Mouse (Mus musculus) CH12.LX (cell line): ENCODE results near the gene Csnk2a2. TPM values are rescaled to one million over a fixed set of nuclear protein-coding genes. Genes with fewer than 3 reads are reported as not detected.

Source experiments
- DNase-seq: peaks from one replicate; pipeline ENCODE4 v3.0.0-alpha.2; 2013; ENCODE audit errors: extremely low read depth
- H3K27ac ChIP-seq: 2 replicates; pipeline ENCODE4 v1.5.1; 2012; ENCODE audit warnings: low read depth, mild to moderate bottlenecking, control low read depth, moderate library complexity; ENCODE audit not compliant: insufficient read depth
- H3K27me3 ChIP-seq: replicated peaks from 2 replicates; pipeline ENCODE3; 2012; ENCODE audit warnings: inconsistent platforms
- H3K36me3 ChIP-seq, 2 experiments: replicated peaks in 1 of 2; 2 replicates each; pipeline versions ENCODE3 to v1.6.1; 2012; ENCODE audit warnings: inconsistent platforms in 1 of 2, low read length in 1 of 2, mild to moderate bottlenecking in 1 of 2, mixed read lengths in 1 of 2, moderate library complexity in 1 of 2; ENCODE audit not compliant: control insufficient read depth in 1 of 2, insufficient read depth in 1 of 2
- H3K4me1 ChIP-seq, 2 experiments: 2 replicates each; pipeline ENCODE4 v1.6.1; 2012; ENCODE audit warnings: inconsistent platforms in 1 of 2, moderate library complexity in 1 of 2; ENCODE audit not compliant: insufficient read depth in 2 of 2, control insufficient read depth in 1 of 2
- H3K4me2 ChIP-seq: 2 replicates; pipeline ENCODE4 v1.6.1; 2012; ENCODE audit warnings: low read depth, mild to moderate bottlenecking, control low read depth; ENCODE audit not compliant: poor library complexity, insufficient read depth, severe bottlenecking
- H3K4me3 ChIP-seq, 3 experiments: fragments of 150-350 bp in 1 of 3; sonication (generic) in 1 of 3; replicated peaks in 1 of 3; 2 replicates each; pipeline versions ENCODE3 to v1.5.1; 2011 to 2012; ENCODE audit warnings: low read depth in 2 of 3, low read length in 2 of 3, mild to moderate bottlenecking in 2 of 3, moderate library complexity in 2 of 3, control low read depth in 1 of 3, improper control_type of control experiment in 1 of 3, inconsistent platforms in 1 of 3, mixed read lengths in 1 of 3; ENCODE audit not compliant: poor library complexity in 1 of 3
- H3K79me2 ChIP-seq: replicated peaks from 2 replicates; pipeline ENCODE4 v1.6.1; 2012; ENCODE audit warnings: mild to moderate bottlenecking, moderate library complexity; ENCODE audit not compliant: control insufficient read depth, poor library complexity, insufficient read depth, severe bottlenecking; ENCODE audit errors: extremely low read depth
- H3K9ac ChIP-seq: 2 replicates; pipeline ENCODE4 v1.6.1; 2012; ENCODE audit warnings: low read depth, mild to moderate bottlenecking, control low read depth, moderate library complexity; ENCODE audit not compliant: insufficient read depth
- H3K9me3 ChIP-seq: replicated peaks from 2 replicates; pipeline ENCODE3; 2012; ENCODE audit warnings: low read length, inconsistent platforms, mixed read lengths
- CHD1 ChIP-seq: IDR thresholded peaks from 2 replicates; pipeline ENCODE4 v1.6.1; 2012; ENCODE audit warnings: low read depth, low read length, improper control_type of control experiment, inconsistent platforms
- CHD2 ChIP-seq: IDR thresholded peaks from 2 replicates; pipeline ENCODE4 v1.6.1; 2011; ENCODE audit warnings: low read length, improper control_type of control experiment
- CTCF ChIP-seq, 2 experiments: IDR thresholded peaks in 1 of 2; conservative IDR thresholded peaks in 1 of 2; 2 replicates each; pipeline ENCODE4 v1.5.1; 2011 to 2012; ENCODE audit warnings: low read depth in 2 of 2, low read length in 2 of 2, improper control_type of control experiment in 1 of 2, inconsistent platforms in 1 of 2, mild to moderate bottlenecking in 1 of 2, moderate library complexity in 1 of 2
- IRF4 ChIP-seq: IDR thresholded peaks from 2 replicates; pipeline ENCODE4 v1.6.1; 2014; ENCODE audit warnings: low read depth, mild to moderate bottlenecking, inconsistent platforms, low read length, improper control_type of control experiment
- JUN ChIP-seq: IDR thresholded peaks from 2 replicates; pipeline ENCODE4 v1.6.1; 2011; ENCODE audit warnings: low read depth, mild to moderate bottlenecking, low read length, improper control_type of control experiment, moderate library complexity; ENCODE audit not compliant: insufficient read depth
- JUND ChIP-seq: conservative IDR thresholded peaks from 2 replicates; pipeline ENCODE4 v1.6.1; 2011; ENCODE audit warnings: low read depth, low read length, improper control_type of control experiment
- MAFK ChIP-seq: IDR thresholded peaks from 2 replicates; pipeline ENCODE4 v1.6.1; 2011; ENCODE audit warnings: low read length, improper control_type of control experiment; ENCODE audit not compliant: insufficient replicate concordance
- MEF2A ChIP-seq: IDR thresholded peaks from 2 replicates; pipeline ENCODE4 v1.6.1; 2014; ENCODE audit warnings: low read depth, mild to moderate bottlenecking, inconsistent platforms, low read length, improper control_type of control experiment, borderline replicate concordance
- MXI1 ChIP-seq: IDR thresholded peaks from 2 replicates; pipeline ENCODE4 v1.6.1; 2011; ENCODE audit warnings: mild to moderate bottlenecking, low read depth, low read length, improper control_type of control experiment
- MYC ChIP-seq: IDR thresholded peaks from 2 replicates; pipeline ENCODE4 v1.6.1; 2011; ENCODE audit warnings: low read depth, mild to moderate bottlenecking, improper control_type of control experiment, low read length
- NRF1 ChIP-seq: IDR thresholded peaks from 2 replicates; pipeline ENCODE4 v1.6.1; 2014; ENCODE audit warnings: low read depth, mild to moderate bottlenecking, inconsistent platforms, low read length, improper control_type of control experiment, moderate library complexity
- POLR2AphosphoS2 ChIP-seq: IDR thresholded peaks from 2 replicates; pipeline ENCODE4 v1.6.1; 2011; ENCODE audit warnings: low read depth, low read length, improper control_type of control experiment
- RCOR1 ChIP-seq: conservative IDR thresholded peaks from 2 replicates; pipeline ENCODE4 v1.6.1; 2012; ENCODE audit warnings: low read depth, mild to moderate bottlenecking, inconsistent platforms, low read length, improper control_type of control experiment
- SIN3A ChIP-seq: IDR thresholded peaks from 2 replicates; pipeline ENCODE4 v1.6.1; 2012; ENCODE audit warnings: low read length, improper control_type of control experiment, inconsistent platforms
- SMC3 ChIP-seq: IDR thresholded peaks from 2 replicates; pipeline ENCODE4 v1.6.1; 2011; ENCODE audit warnings: low read depth, low read length, improper control_type of control experiment
- TBP ChIP-seq: conservative IDR thresholded peaks from 2 replicates; pipeline ENCODE4 v1.6.1; 2011; ENCODE audit warnings: low read depth, low read length, improper control_type of control experiment
- TCF12 ChIP-seq: IDR thresholded peaks from 2 replicates; pipeline ENCODE4 v1.6.1; 2014; ENCODE audit warnings: low read depth, mild to moderate bottlenecking, inconsistent platforms, low read length, improper control_type of control experiment
- UBTF ChIP-seq: IDR thresholded peaks from 2 replicates; pipeline ENCODE4 v1.6.1; 2012; ENCODE audit warnings: low read depth, mild to moderate bottlenecking, inconsistent platforms, low read length, improper control_type of control experiment, moderate library complexity
- ZMIZ1 ChIP-seq: IDR thresholded peaks from 2 replicates; pipeline ENCODE4 v1.6.1; 2012; ENCODE audit warnings: low read depth, mild to moderate bottlenecking, inconsistent platforms, low read length, improper control_type of control experiment
- ZNF384 ChIP-seq: IDR thresholded peaks from 2 replicates; pipeline ENCODE4 v1.6.1; 2012; ENCODE audit warnings: low read depth, low read length, improper control_type of control experiment, inconsistent platforms
- dilution Hi-C: fragments of 300-500 bp; cut with MboI; formaldehyde crosslinking; loops from 2 replicates; pipeline ENCODE4 v1.14.3; 2020; ENCODE audit warnings: low sequenced_read_pairs; ENCODE audit not compliant: extremely low pct_unique_long_range_greater_than_20kb, extremely low pct_ligation_motif_present
- in situ Hi-C: fragments of 300-500 bp; cut with MboI; formaldehyde crosslinking; loops from 3 replicates; pipeline ENCODE4 v1.14.3; 2019; ENCODE audit warnings: low sequenced_read_pairs, low pct_ligation_motif_present, low pct_unique_long_range_greater_than_20kb, mixed read lengths
- polyA plus RNA-seq: library from polyadenylated mRNA; unstranded; fragments of >175 nt; gene quantifications from 2 replicates; pipeline ENCODE4 v1.2.1, GENCODE M21; 2012; ENCODE audit warnings: low read depth; ENCODE audit not compliant: insufficient read length
- total RNA-seq, 2 experiments: library from RNA; depleted of rRNA; stranded (reverse); fragments of 300-350 nt in 1 of 2; fragments of >200 nt in 1 of 2; gene quantifications; 2 replicates each; pipeline ENCODE4 v1.2.3; 2012 to 2014

Csnk2a2 gene
- total and polyA plus RNA-seq, 3 experiments, result 32.1 to 126 (median 51.7) TPM

DNA sequence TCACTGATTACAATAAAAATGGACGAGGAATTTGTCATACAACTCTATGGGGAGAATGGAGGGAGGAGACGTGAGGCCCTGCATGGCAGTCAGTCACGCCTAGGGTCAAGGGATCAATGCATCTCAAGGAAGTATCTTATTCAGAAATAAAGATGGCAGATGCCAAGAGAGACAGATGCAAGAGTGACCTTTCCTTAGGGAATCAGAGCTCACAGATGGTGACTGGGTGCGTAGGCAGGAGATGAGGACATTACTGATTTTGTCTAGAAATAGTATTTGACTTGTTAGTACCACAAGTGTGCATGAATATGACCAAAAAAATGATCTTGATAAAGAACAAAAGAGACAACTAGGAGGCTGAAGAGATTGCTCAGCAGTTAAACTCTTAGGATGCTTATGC is 22.4 kb upstream of the Csnk2a2 start:
- Histone ChIP-seq H3K36me3 (no peaks in the 10 kb centered on the region), H3K9me3 (peaks cover 4% of the 10 kb centered on the region), H3K4me3 (no peak overlapping the region), H3K4me1 (peaks cover 0 to 6% of the 10 kb centered on the region in 2 experiments; a peak in 2 of 4 replicates), H3K4me2 (no peak overlapping the region), H3K27ac (no peak overlapping the region), H3K27me3 (peaks cover 2% of the 10 kb centered on the region), H3K9ac (no peak overlapping the region), H3K79me2 (no peaks in the 10 kb centered on the region)
- DNase-seq, result no peak
- dilution Hi-C loops (no loop called here), in situ Hi-C loops (no loop called here)
- TF ChIP-seq SMC3 (no peak), MXI1 (no peak), MEF2A (no peak), RCOR1 (no peak), MAFK (no peak), TCF12 (no peak), ZMIZ1 (no peak), IRF4 (no peak), JUND (no peak), MYC (no peak), UBTF (no peak), SIN3A (no peak), CHD1 (no peak), CHD2 (no peak), ZNF384 (no peak), JUN (no peak), NRF1 (no peak), TBP (no peak), POLR2AphosphoS2 (no peak)

DNA sequence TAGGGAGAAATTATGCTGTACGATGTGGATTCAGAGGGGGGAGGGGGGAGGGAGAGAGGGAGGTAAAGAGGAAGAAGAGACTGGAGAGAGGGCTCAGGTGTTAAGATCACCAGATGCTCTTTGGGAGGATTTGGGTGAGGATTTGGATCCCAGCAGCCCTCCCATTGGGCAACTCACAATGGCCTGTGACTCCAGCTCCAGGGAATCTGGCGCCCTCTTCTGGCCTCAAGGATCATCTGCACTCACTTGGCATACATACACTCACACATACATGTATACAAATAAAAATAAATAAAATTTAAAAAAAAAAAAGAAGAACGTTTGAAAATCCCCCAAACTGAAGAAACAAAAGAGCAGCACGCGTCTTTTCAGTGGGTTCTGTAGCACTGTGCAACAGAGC is 16.4 kb upstream of the Csnk2a2 start:
- Histone ChIP-seq H3K36me3 (no peaks in the 10 kb centered on the region), H3K27me3 (no peaks in the 10 kb centered on the region), H3K79me2 (no peaks in the 10 kb centered on the region), H3K4me1 (peaks cover 0 to 3% of the 10 kb centered on the region in 2 experiments; a peak in 1 of 4 replicates), H3K9me3 (peaks cover 2% of the 10 kb centered on the region), H3K4me2 (no peak overlapping the region), H3K4me3 (no peak overlapping the region)
- dilution Hi-C loops, result no loop called here
- DNase-seq, result no peak
- in situ Hi-C loops, result no loop called here
- TF ChIP-seq CTCF (conservative IDR thresholded peaks at IDR 0.05 in 1 of 2, IDR thresholded peaks at IDR 0.05 in 1 of 2; ENCODE audit: low read depth in 2 of 2, low read length in 2 of 2), result peak in 1 of 2 experiments; percentile 15; a peak in 1 of 4 replicates
- no peak for TF ChIP-seq UBTF
- TF ChIP-seq, all 38 proteins: peak for 1
- Histone ChIP-seq H3K9ac (no peak overlapping the region), H3K27ac (no peak overlapping the region)
